7 mouse cellular contexts compared by ENCODE assay signal in the genomic region with DNA sequence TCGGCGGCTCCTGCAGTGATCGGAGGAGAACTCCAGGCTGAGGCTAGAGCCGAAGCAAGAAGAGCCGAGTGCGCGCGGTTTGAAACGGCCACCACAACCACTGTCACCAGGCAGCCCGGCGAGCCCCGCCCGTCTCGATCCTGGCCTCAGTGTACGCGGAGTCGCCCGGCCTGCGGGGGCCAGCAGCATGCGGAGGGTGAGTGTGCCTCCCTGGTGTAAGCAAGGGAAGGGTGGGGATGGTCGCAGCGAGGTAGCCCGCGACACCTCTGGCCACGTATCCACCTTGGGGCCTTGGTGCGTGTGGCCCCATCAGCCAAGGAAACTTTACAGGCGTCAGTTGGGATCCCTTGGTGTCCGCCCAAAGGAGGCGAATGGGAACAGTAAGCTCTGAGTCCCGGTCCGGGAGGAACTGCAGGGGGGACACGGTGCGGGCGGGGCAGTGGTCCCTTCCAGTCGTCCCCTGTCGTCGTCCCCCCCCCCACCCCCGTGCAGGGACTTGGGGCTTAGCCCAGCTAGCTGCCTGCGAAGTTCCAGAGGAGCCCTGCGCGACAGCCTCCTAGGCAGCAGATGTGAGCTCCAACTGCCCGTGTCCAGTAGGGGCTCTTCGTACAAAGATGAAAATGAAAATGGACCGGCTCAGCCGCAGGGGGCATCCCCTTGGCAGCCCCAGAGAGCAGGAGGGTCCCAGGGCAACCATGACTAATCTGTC. TPM values are rescaled to one million over a fixed set of nuclear protein-coding genes. Genes with fewer than 3 reads are reported as not detected.
A peak's percentile ranks its signal among the peaks of the same experiment; 100 is the strongest.
DNase-seq lines count a peak whose midpoint lies in the region; ATAC-seq lines count a peak whose summit lies in the region.

No protein-coding gene starts in this region.

- H3K27me3 ChIP-seq in heart, embryonic 11.5 days (ENCODE audit: control insufficient read depth, insufficient read depth, low read length), result peaks cover 8% of the 10 kb centered on the region
- H3K27me3 ChIP-seq in megakaryocyte, embryonic 14.5 days (replicated peaks), result peaks cover 34% of the 10 kb centered on the region

- no peaks in the 10 kb centered on the region for H3K9me3 ChIP-seq in heart, embryonic 11.5 days (replicated peaks; ENCODE audit: control insufficient read depth, low read length)
- peaks cover 26% of the 10 kb centered on the region for H3K9me3 ChIP-seq in megakaryocyte, embryonic 14.5 days

- no peaks in the 10 kb centered on the region for H3K36me3 ChIP-seq in heart, embryonic 11.5 days (ENCODE audit: control insufficient read depth, insufficient read depth, low read length)
- H3K36me3 ChIP-seq in megakaryocyte, embryonic 14.5 days (replicated peaks; ENCODE audit: low read length), result no peaks in the 10 kb centered on the region

- peak; percentile 59; the same call in 1 of the 2 replicates for ATAC-seq in heart, embryonic 11.5 days (replicated peaks; ENCODE audit: insufficient number of reproducible peaks, low FRiP score, low TSS enrichment)

- H3K9ac ChIP-seq in heart, embryonic 11.5 days (ENCODE audit: low read depth, low read length), result peak overlapping the region; percentile 62

- 1% methylated on average over 45 of the region's 45 CpGs for WGBS in heart, embryonic 11.5 days (ENCODE audit: insufficient replicate concordance)

- 0 out of 2 replicates have a peak, but pooled peaks cover 3% of the 10 kb centered on the region for H3K4me1 ChIP-seq in heart, embryonic 11.5 days (ENCODE audit: control insufficient read depth, insufficient read depth, low read length)
- peaks cover 12% of the 10 kb centered on the region for H3K4me1 ChIP-seq in megakaryocyte, embryonic 14.5 days

- DNase-seq in right cerebral cortex, postnatal 4 days, result peak; percentile 31
- no peak for DNase-seq in right cerebral cortex, postnatal 36 days (ENCODE audit: low spot score in 2 of 2)
- peak; percentile 23 to 29 for DNase-seq in cerebellum, postnatal 36 days
- DNase-seq in kidney, postnatal 10 days, result peak; percentile 34
- no peak for DNase-seq in thymus, postnatal 14 days

- peak overlapping the region; percentile 88 for H3K4me2 ChIP-seq in heart, embryonic 11.5 days

- no peak overlapping the region for H3K27ac ChIP-seq in heart, embryonic 11.5 days (ENCODE audit: low read depth, low read length)

- H3K4me3 ChIP-seq in heart, embryonic 11.5 days (ENCODE audit: low read depth, low read length), result peak overlapping the region; percentile 51
- H3K4me3 ChIP-seq in megakaryocyte, embryonic 14.5 days (replicated peaks), result peak overlapping the region; percentile 90

RNA-seq across cellular contexts. Expression of a gene that starts 0.4 kb away (rescaled TPM):
- polyA plus RNA-seq in heart, embryonic 11.5 days (2014; fragmentation: Nextera tagmentation; extraction: Ambion mirVana), result 10.9 TPM in 2 replicates
- polyA plus RNA-seq in megakaryocyte, embryonic 14.5 days (2012; ENCODE audit: insufficient read depth, low replicate concordance), result 0.84 TPM in 1 of 2 replicates, not detected in the other

RNA-seq across cellular contexts. Expression of a gene that starts 13.7 kb away (rescaled TPM):
- not detected in 2 replicates for polyA plus RNA-seq in heart, embryonic 11.5 days (2014; fragmentation: Nextera tagmentation; extraction: Ambion mirVana)
- not detected in 2 replicates for polyA plus RNA-seq in megakaryocyte, embryonic 14.5 days (2012; ENCODE audit: insufficient read depth, low replicate concordance)

Comparison
In these comparisons a context has a peak if more than half of its experiments do, and no peak if none do; other contexts are left out.
1. DNase-seq: peak in right cerebral cortex, postnatal 4 days (single experiment), cerebellum, postnatal 36 days (2 of 2) and kidney, postnatal 10 days (single experiment); none in right cerebral cortex, postnatal 36 days (0 of 2) and thymus, postnatal 14 days (single experiment).